Mouse (Mus musculus): Measurements from ENCODE around the gene Calcoco2. TPM values are rescaled to one million over a fixed set of nuclear protein-coding genes. Genes with fewer than 3 reads are reported as not detected.

The Calcoco2 gene
- polyA plus RNA-seq, 1 experiment = not detected

- TF ChIP-seq GATA1 (IDR thresholded peaks at IDR 0.05; ENCODE audit: low read length) = no peak
- no peak for TF ChIP-seq TAL1 (IDR thresholded peaks at IDR 0.05; ENCODE audit: low read length)
- H3K9me3 ChIP-seq (ENCODE audit: control insufficient read depth, low read length) = no peaks in the 10 kb centered on the region
- H3K36me3 ChIP-seq (ENCODE audit: control insufficient read depth) = peaks cover 49% of the 10 kb centered on the region
- H3K4me3 ChIP-seq (replicated peaks) = no peak overlapping the region
- no peaks in the 10 kb centered on the region for H3K27me3 ChIP-seq (ENCODE audit: control insufficient read depth)
- peaks cover 51% of the 10 kb centered on the region for H3K4me1 ChIP-seq (ENCODE audit: control insufficient read depth)
These were observed 40.8 kb downstream of the Calcoco2 start for GRCm38 (mm10) chr11:96071013-96071412.

DNA sequence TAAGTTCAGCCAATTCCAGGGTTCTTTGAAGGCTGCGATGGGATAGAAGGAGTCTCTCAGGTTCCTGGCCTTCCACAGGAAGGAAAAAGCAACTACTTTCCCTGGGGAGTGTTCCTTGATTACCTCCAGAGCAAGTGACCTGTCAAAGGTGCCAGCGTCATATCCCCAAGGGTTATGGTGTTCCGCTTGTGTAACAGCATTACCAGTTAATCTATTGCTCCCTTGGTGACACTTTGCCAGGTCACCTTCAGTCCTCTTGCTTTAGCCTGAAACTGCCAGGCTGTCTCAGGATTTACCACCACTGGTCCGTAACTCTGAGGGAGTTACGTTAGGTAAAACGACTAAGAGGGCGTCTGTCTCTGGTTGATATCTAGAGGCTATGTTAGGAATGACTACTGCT is 41.4 kb downstream of the Calcoco2 start:
- Histone ChIP-seq H3K9me3 (ENCODE audit: control insufficient read depth, low read length) (no peaks in the 10 kb centered on the region), H3K36me3 (ENCODE audit: control insufficient read depth) (peaks cover 49% of the 10 kb centered on the region), H3K27me3 (ENCODE audit: control insufficient read depth) (no peaks in the 10 kb centered on the region), H3K4me3 (replicated peaks) (no peak overlapping the region), H3K4me1 (ENCODE audit: control insufficient read depth) (peaks cover 55% of the 10 kb centered on the region)
- TF ChIP-seq TAL1 (IDR thresholded peaks at IDR 0.05; ENCODE audit: low read length) = no peak
- TF ChIP-seq GATA1 (IDR thresholded peaks at IDR 0.05; ENCODE audit: low read length) = no peak

GRCm38 (mm10) chr11:96068231-96068630 is 43.5 kb downstream of the Calcoco2 start:
- no peak for TF ChIP-seq GATA1 (IDR thresholded peaks at IDR 0.05; ENCODE audit: low read length)
- TF ChIP-seq TAL1 (IDR thresholded peaks at IDR 0.05; ENCODE audit: low read length) = no peak
- Histone ChIP-seq H3K27me3 (ENCODE audit: control insufficient read depth) (no peaks in the 10 kb centered on the region), H3K9me3 (ENCODE audit: control insufficient read depth, low read length) (no peaks in the 10 kb centered on the region), H3K4me1 (ENCODE audit: control insufficient read depth) (peaks cover 49% of the 10 kb centered on the region), H3K4me3 (replicated peaks) (no peak overlapping the region), H3K36me3 (ENCODE audit: control insufficient read depth) (peaks cover 39% of the 10 kb centered on the region)

DNA sequence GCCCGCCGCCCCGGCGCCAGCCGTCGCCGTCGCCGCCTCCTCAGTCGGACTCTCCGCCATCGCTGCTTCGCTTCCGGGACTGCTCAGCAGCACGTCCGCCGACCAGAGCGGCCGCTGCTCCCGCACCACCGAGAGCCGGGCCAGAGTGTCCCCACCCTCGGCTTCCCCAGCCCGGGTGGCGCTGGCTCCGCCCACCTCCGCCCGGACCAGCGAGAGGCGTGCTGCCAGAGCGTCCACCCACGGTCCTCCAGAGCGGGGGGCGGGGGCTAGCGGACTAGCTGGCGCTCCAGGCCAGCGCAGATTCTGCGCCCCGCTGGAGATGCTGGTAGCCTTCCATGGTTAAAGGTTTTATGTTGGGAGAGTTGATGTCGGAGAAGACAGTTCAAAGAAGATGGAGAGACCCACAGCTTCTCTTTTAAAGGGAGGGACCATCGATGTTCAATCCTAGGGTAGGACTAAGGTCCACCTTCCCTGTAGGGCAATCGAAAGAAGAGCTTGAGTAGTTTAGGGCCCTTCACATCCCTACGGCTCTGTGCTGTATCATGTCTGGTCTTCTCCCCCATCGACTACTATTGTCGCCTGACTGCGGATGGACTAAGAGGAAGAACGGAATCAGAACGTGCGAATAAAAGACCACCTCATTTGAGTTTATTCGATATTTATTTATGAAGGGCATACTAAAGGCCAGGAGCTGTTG is 46.4 kb downstream of the Calcoco2 start, which contains the start of gene Ube2z:
Gene Ube2z (minus strand): TSS at position 174 of the 697 bp plus-strand sequence.
- TF ChIP-seq GATA1 (IDR thresholded peaks at IDR 0.05; ENCODE audit: low read length) = no peak
- TF ChIP-seq TAL1 (IDR thresholded peaks at IDR 0.05; ENCODE audit: low read length) = no peak
- H3K9me3 ChIP-seq (ENCODE audit: control insufficient read depth, low read length) = no peaks in the 10 kb centered on the region
- no peaks in the 10 kb centered on the region for H3K27me3 ChIP-seq (ENCODE audit: control insufficient read depth)
- H3K4me3 ChIP-seq (replicated peaks) = peak within 1 kb of the TSS; percentile 95
- peaks cover 39% of the 10 kb centered on the region for H3K4me1 ChIP-seq (ENCODE audit: control insufficient read depth)
- H3K36me3 ChIP-seq (ENCODE audit: control insufficient read depth) = peaks cover 47% of the 10 kb centered on the region

GRCm38 (mm10) chr11:96064521-96065214 is 47.1 kb downstream of the Calcoco2 start:
- H3K36me3 ChIP-seq (ENCODE audit: control insufficient read depth) = peaks cover 47% of the 10 kb centered on the region
- H3K27me3 ChIP-seq (ENCODE audit: control insufficient read depth) = no peaks in the 10 kb centered on the region
- TF ChIP-seq GATA1 (IDR thresholded peaks at IDR 0.05; ENCODE audit: low read length) (no peak), TAL1 (IDR thresholded peaks at IDR 0.05; ENCODE audit: low read length) (no peak)
- peak overlapping the region; percentile 95 for H3K4me3 ChIP-seq (replicated peaks)
- no peaks in the 10 kb centered on the region for H3K9me3 ChIP-seq (ENCODE audit: control insufficient read depth, low read length)
- peaks cover 37% of the 10 kb centered on the region for H3K4me1 ChIP-seq (ENCODE audit: control insufficient read depth)

DNA sequence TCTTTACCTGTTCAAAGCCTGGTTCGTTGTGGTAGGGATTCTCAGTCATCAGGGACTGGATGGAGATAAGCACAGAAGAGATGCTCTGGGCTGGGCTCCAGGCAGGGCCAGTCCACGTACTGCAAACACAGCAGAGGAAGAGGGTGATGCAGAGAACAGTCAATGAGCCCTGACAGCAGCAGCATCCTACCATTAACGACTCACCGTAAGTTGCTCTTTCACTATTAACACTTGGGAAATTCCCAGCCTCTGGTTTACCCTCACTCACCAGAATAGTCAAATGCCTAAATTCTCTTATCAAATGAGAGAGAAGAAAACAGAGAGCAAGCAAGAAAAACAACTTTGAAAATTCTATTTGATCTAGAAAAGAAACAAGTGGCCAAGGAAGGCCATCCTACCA is 53.5 kb downstream of the Calcoco2 start:
- H3K9me3 ChIP-seq (ENCODE audit: control insufficient read depth, low read length) = no peaks in the 10 kb centered on the region
- H3K27me3 ChIP-seq (ENCODE audit: control insufficient read depth) = no peaks in the 10 kb centered on the region
- peaks cover 10% of the 10 kb centered on the region for H3K4me1 ChIP-seq (ENCODE audit: control insufficient read depth)
- no peak overlapping the region for H3K4me3 ChIP-seq (replicated peaks)
- peaks cover 93% of the 10 kb centered on the region for H3K36me3 ChIP-seq (ENCODE audit: control insufficient read depth)
- TF ChIP-seq TAL1 (IDR thresholded peaks at IDR 0.05; ENCODE audit: low read length) (no peak), GATA1 (IDR thresholded peaks at IDR 0.05; ENCODE audit: low read length) (no peak)

GRCm38 (mm10) chr11:96050854-96051253 is 60.9 kb downstream of the Calcoco2 start:
- TF ChIP-seq TAL1 (IDR thresholded peaks at IDR 0.05; ENCODE audit: low read length) = no peak
- TF ChIP-seq GATA1 (IDR thresholded peaks at IDR 0.05; ENCODE audit: low read length) = no peak
- H3K36me3 ChIP-seq (ENCODE audit: control insufficient read depth) = peaks cover 95% of the 10 kb centered on the region
- H3K9me3 ChIP-seq (ENCODE audit: control insufficient read depth, low read length) = no peaks in the 10 kb centered on the region
- no peaks in the 10 kb centered on the region for H3K27me3 ChIP-seq (ENCODE audit: control insufficient read depth)
- peaks cover 4% of the 10 kb centered on the region; the same call in 1 of the 2 replicates for H3K4me1 ChIP-seq (ENCODE audit: control insufficient read depth)
- no peak overlapping the region for H3K4me3 ChIP-seq (replicated peaks)

DNA sequence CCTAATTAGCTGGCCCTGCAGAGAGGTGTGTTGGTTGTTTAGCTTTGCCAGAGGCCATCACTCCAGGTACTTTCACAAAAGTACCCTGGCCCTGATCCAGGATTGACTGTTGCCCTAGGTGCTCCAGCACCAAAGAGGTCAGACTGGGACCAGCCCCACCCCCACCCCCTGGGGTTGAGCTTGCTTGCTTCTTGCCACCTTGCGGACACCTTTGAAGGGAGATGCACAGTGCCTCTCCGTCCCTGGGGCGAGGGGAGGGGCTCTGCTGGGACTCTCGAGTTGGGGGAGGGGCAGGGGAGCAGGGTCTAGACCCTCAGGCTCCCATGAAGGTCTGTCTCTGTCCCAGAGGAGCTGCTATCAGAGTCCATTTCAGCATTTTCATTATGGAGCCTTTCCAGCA is 61.8 kb downstream of the Calcoco2 start:
- no peaks in the 10 kb centered on the region for H3K27me3 ChIP-seq (ENCODE audit: control insufficient read depth)
- TF ChIP-seq GATA1 (IDR thresholded peaks at IDR 0.05; ENCODE audit: low read length) (no peak), TAL1 (IDR thresholded peaks at IDR 0.05; ENCODE audit: low read length) (no peak)
- H3K36me3 ChIP-seq (ENCODE audit: control insufficient read depth) = peaks cover 94% of the 10 kb centered on the region
- H3K9me3 ChIP-seq (ENCODE audit: control insufficient read depth, low read length) = no peaks in the 10 kb centered on the region
- H3K4me1 ChIP-seq (ENCODE audit: control insufficient read depth) = peaks cover 4% of the 10 kb centered on the region; the same call in 1 of the 2 replicates
- H3K4me3 ChIP-seq (replicated peaks) = no peak overlapping the region

Other genes with a start within 250 kb of the Calcoco2 start
- not detected in 2 replicates for gene B4galnt2, start 197.1 kb downstream of the Calcoco2 start, polyA plus RNA-seq (2012)
- 1.0 and 1.8 TPM in 2 replicates for gene Igf2bp1, start 106.0 kb downstream of the Calcoco2 start, polyA plus RNA-seq (2012)
- gene Gip, start 87.4 kb downstream of the Calcoco2 start, polyA plus RNA-seq (2012) = not detected in 2 replicates
- gene Snf8, start 77.1 kb downstream of the Calcoco2 start, polyA plus RNA-seq (2012) = 17.0 and 17.7 TPM in 2 replicates
- gene Ube2z, start 46.6 kb downstream of the Calcoco2 start, polyA plus RNA-seq (2012) = 1.1 and 1.5 TPM in 2 replicates
- gene Atp5g1, start 36.3 kb downstream of the Calcoco2 start, polyA plus RNA-seq (2012) = 12.4 and 31.7 TPM in 2 replicates
- gene Ttll6, start 21.8 kb upstream of the Calcoco2 start, polyA plus RNA-seq (2012) = not detected in 2 replicates
- 0.02 TPM in 2 replicates for gene Hoxb13, start 82.4 kb upstream of the Calcoco2 start, polyA plus RNA-seq (2012)
- gene Hoxb9, start 159.5 kb upstream of the Calcoco2 start, polyA plus RNA-seq (2012) = 0.01 TPM in 1 of 2 replicates, not detected in the other
- gene Hoxb8, start 169.9 kb upstream of the Calcoco2 start, polyA plus RNA-seq (2012) = not detected in 2 replicates
- gene Hoxb7, start 174.7 kb upstream of the Calcoco2 start, polyA plus RNA-seq (2012) = not detected in 2 replicates
- gene Hoxb6, start 180.5 kb upstream of the Calcoco2 start, polyA plus RNA-seq (2012) = not detected in 2 replicates
- 0.02 TPM in 1 of 2 replicates, not detected in the other for gene Hoxb5, start 191.4 kb upstream of the Calcoco2 start, polyA plus RNA-seq (2012)
- not detected in 2 replicates for gene Hoxb4, start 206.3 kb upstream of the Calcoco2 start, polyA plus RNA-seq (2012)
- 0.01 TPM in 1 of 2 replicates, not detected in the other for gene Hoxb3, start 211.4 kb upstream of the Calcoco2 start, polyA plus RNA-seq (2012)
- not detected in 2 replicates for gene Hoxb2, start 238.6 kb upstream of the Calcoco2 start, polyA plus RNA-seq (2012)